Comparison of ENCODE assay signal across 8 mouse cellular contexts in the genomic region with DNA sequence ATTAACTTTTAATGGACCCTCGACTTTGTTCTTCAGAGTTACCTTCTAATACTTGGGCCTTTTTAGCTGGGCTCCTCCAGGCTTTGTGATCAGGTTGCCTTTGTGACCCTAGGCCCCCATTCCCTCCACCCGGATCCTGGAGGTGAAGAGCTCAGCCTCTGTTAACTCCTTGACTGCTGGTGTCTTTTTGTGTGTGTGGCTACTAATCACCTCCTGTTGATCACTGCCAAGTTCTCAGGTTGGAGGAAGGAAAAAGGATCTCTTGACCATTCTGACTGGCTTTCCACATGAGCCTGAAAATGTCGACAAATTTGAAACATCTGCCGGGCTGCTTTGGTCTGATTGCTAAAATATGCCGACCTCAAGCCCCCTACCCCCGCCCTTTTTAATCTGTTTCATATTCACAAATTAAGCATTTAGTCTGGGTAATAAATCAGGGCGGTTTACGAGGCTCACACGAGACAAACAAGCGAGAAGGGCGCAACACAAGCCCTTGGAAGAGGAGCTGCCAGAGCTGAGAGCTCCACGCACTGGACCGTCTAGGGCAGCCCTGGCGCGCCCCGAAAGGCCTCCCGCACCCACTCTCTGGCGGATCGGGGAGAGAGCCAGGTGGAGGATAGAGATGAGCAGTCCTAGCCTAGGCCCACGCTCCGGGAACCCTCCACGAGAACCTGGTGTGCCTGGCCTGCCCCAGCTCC. TPM values are rescaled to one million over a fixed set of nuclear protein-coding genes. Genes with fewer than 3 reads are reported as not detected.
DNase-seq lines count a peak whose midpoint lies in the region; ATAC-seq and TF ChIP-seq lines count a peak whose summit lies in the region.

No protein-coding gene starts in this region.

- peaks cover 99% of the 10 kb centered on the region for H3K27me3 ChIP-seq in heart, embryonic 10.5 days (ENCODE audit: insufficient read depth, poor library complexity, severe bottlenecking)
- peaks cover 20% of the 10 kb centered on the region for H3K27me3 ChIP-seq in ES-Bruce4 (ENCODE audit: control insufficient read depth, insufficient read depth, low read length, poor library complexity, severe bottlenecking)
- peaks cover 43% of the 10 kb centered on the region for H3K27me3 ChIP-seq in liver, postnatal 0 days (ENCODE audit: insufficient read depth, low read length)

- ATAC-seq in liver, postnatal 0 days = no peak

- H3K4me1 ChIP-seq in heart, embryonic 10.5 days = peaks cover 58% of the 10 kb centered on the region
- peaks cover 2% of the 10 kb centered on the region for H3K4me1 ChIP-seq in ES-Bruce4 (ENCODE audit: control insufficient read depth, insufficient read depth, low read length)
- H3K4me1 ChIP-seq in liver, postnatal 0 days (ENCODE audit: insufficient read depth) = peaks cover 11% of the 10 kb centered on the region; the same call in 1 of the 2 replicates

- TF ChIP-seq POLR2A in ES-Bruce4 (IDR thresholded peaks at IDR 0.05; ENCODE audit: insufficient read depth, low read length) = no peak

- H3K27ac ChIP-seq in heart, embryonic 10.5 days = peak overlapping the region; percentile 94
- no peak overlapping the region for H3K27ac ChIP-seq in ES-Bruce4 (ENCODE audit: insufficient read depth, low read length)
- no peak overlapping the region for H3K27ac ChIP-seq in liver, postnatal 0 days (ENCODE audit: low read depth)

- no peaks in the 10 kb centered on the region for H3K36me3 ChIP-seq in heart, embryonic 10.5 days
- H3K36me3 ChIP-seq in ES-Bruce4 (ENCODE audit: control insufficient read depth, insufficient read depth, low read length, poor library complexity, severe bottlenecking) = no peaks in the 10 kb centered on the region
- H3K36me3 ChIP-seq in liver, postnatal 0 days (replicated peaks; ENCODE audit: insufficient read depth, low read length) = no peaks in the 10 kb centered on the region

- no peak for DNase-seq in heart, embryonic 10.5 days (ENCODE audit: low spot score)
- DNase-seq in heart, postnatal 36 days = no peak
- peak; percentile 64 for DNase-seq in forelimb bud, embryonic 11.5 days (ENCODE audit: low read depth, low spot score)
- no peak for DNase-seq in liver, postnatal 0 days
- no peak for DNase-seq in right cerebral cortex, adult 18-20 months
- DNase-seq in left cerebral cortex, postnatal 10 days (ENCODE audit: extremely low spot score in 1 of 2, low spot score in 2 of 2) = no peak
- no peak for DNase-seq in layer of hippocampus, postnatal 10 days (ENCODE audit: low spot score in 2 of 2)

- peak overlapping the region; percentile 71 for H3K4me3 ChIP-seq in heart, embryonic 10.5 days
- peak overlapping the region; percentile 35 for H3K4me3 ChIP-seq in ES-Bruce4 (ENCODE audit: low read depth, low read length)
- H3K4me3 ChIP-seq in liver, postnatal 0 days (ENCODE audit: low read depth, low read length) = no peak overlapping the region

- 4% methylated on average over 22 of the region's 22 CpGs for WGBS in heart, embryonic 10.5 days
- WGBS in liver, postnatal 0 days (ENCODE audit: insufficient replicate concordance) = 46% methylated on average over 22 of the region's 22 CpGs

- no peak for TF ChIP-seq EP300 in ES-Bruce4 (IDR thresholded peaks at IDR 0.05; ENCODE audit: insufficient read depth, low read depth, low read length)
- no peak for TF ChIP-seq EP300 in liver, postnatal 0 days (IDR thresholded peaks at IDR 0.05; ENCODE audit: low read depth)

- no peak for TF ChIP-seq CTCF in ES-Bruce4 (IDR thresholded peaks at IDR 0.05; ENCODE audit: low read depth, low read length)
- TF ChIP-seq CTCF in liver, postnatal 0 days (IDR thresholded peaks at IDR 0.05; ENCODE audit: low read depth) = no peak

- peak overlapping the region; percentile 79 for H3K4me2 ChIP-seq in liver, postnatal 0 days (ENCODE audit: low read depth, low read length)

- 0 out of 2 replicates have a peak overlapping the region, but pooled peaks have one; percentile 60 for H3K9ac ChIP-seq in ES-Bruce4 (ENCODE audit: low read depth, poor library complexity, severe bottlenecking)
- no peak overlapping the region for H3K9ac ChIP-seq in liver, postnatal 0 days (replicated peaks)

- H3K9me3 ChIP-seq in heart, embryonic 10.5 days = no peaks in the 10 kb centered on the region
- no peaks in the 10 kb centered on the region for H3K9me3 ChIP-seq in ES-Bruce4 (replicated peaks; ENCODE audit: control insufficient read depth, insufficient read depth, low read length, poor library complexity, severe bottlenecking)
- H3K9me3 ChIP-seq in liver, postnatal 0 days (ENCODE audit: low read length) = no peaks in the 10 kb centered on the region

- intact Hi-C loops in heart, postnatal 36 days (cut with DNase I) = no loop called here
- intact Hi-C loops in left cerebral cortex, postnatal 10 days (cut with DNase I) = no loop called here

RNA-seq across cellular contexts. Expression of a gene that starts 33.6 kb away (rescaled TPM):
- polyA plus RNA-seq in heart, embryonic 10.5 days (2016; fragmentation: Nextera tagmentation; extraction: Ambion mirVana) = 17.5 and 20.8 TPM in 2 replicates
- 10 to 100 TPM; 20.0 to 25.9 TPM for total RNA-seq in heart, postnatal 36 days (2021)
- 14.9 and 15.8 TPM in 2 replicates for polyA plus RNA-seq in ES-Bruce4 (2011; ENCODE audit: insufficient read depth, insufficient read length, low read depth, missing spikeins)
- 4.0 and 4.2 TPM in 2 replicates for polyA plus RNA-seq in liver, postnatal 0 days (2015; fragmentation: Nextera tagmentation; extraction: Ambion mirVana)
- 10 to 100 TPM; 24.8 to 25.8 TPM for total RNA-seq in left cerebral cortex, postnatal 10 days (2021)
- total RNA-seq in layer of hippocampus, postnatal 10 days (2021) = 10 to 100 TPM; 18.2 to 18.5 TPM
